Mouse (Mus musculus) G1E (cell line): Measurements from ENCODE around the gene Cplx3.

ENCODE experiments used
- CTCF ChIP-seq: IDR thresholded peaks from 2 replicates; pipeline ENCODE4 v1.5.1; 2012; ENCODE audit warnings: low read depth, low read length, inconsistent platforms, mixed read lengths
- GATA1 ChIP-seq: IDR thresholded peaks from 2 replicates; pipeline ENCODE4 v1.6.1; 2012; ENCODE audit warnings: borderline replicate concordance, low read length, inconsistent platforms, mixed read lengths

DNA sequence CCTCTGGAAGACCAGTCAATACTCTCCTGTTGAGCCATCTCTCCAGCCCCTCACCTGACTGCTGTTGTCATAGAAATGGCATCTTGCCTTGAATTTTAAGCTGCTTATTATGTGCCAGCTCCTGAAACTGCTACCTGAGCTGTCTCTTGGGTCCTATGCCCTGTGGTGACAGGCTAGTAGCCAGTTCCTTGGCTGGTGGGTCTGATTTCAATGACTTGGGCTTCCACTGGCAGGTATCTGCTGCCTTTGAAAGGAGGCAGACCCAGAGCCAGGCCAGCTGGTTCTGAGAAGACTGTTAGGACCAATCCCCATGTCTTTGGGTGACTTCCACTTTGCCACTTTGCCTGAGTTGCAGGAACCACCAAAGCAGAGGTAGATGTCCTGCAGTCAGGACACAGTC lies 31.7 kb downstream of the Cplx3 start:
- TF ChIP-seq CTCF (no peak), GATA1 (no peak)
